ENCODE assay signal across 13 mouse cellular contexts in the genomic region with DNA sequence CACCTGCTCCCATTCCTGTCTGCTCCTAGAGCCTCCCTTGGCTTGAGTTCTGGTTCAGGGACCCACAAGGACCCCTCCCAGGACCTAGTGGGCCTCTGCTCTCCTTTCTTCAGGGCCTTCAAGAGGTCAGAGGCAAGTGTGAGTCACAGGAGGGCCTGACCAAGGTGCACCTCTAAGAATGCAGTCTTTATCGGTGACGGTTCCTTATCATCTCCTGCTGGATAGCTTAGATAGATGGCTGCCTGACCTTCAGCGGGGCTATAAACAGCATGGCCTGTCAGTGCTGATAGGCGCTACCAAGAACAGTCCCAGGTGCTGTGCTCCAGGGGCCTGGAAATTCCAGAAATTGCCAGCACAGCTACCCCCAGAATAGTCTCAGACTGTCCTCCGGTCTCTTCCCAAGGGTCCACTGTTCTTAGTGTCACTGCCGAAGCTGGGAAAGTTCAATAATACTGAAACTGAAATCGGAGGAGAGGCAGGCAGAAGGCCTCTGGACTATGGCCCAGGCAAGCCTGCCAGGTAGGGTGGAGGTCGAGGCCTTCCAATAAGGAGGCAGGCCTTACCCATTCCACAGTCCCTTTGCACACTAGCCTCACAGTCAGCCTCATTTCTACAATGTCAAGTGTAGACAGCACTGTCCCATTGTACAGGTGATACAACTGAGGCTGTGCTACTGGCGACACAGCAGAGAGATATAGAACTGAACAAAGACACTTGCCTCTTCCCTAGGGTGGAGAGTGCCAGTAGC. TPM values are rescaled to one million over a fixed set of nuclear protein-coding genes. Genes with fewer than 3 reads are reported as not detected.
DNase-seq lines count a peak whose midpoint lies in the region; ATAC-seq lines count a peak whose summit lies in the region.
"Had no signal": no experiment of that assay in that cellular context is flagged by ENCODE, and none has a peak within 500 bp of the region (broad histone marks: within the 10 kb centered on the region; RNA-seq: fewer than 3 reads in every experiment).

No protein-coding gene starts in this region.

- H3K9me3 ChIP-seq in heart, embryonic 11.5 days (replicated peaks; ENCODE audit: control insufficient read depth, low read length): no peaks in the 10 kb centered on the region
- no peaks in the 10 kb centered on the region for H3K9me3 ChIP-seq in intestine, embryonic 16.5 days (ENCODE audit: control insufficient read depth, low read length)
- H3K9me3 ChIP-seq in stomach, embryonic 16.5 days (replicated peaks; ENCODE audit: control insufficient read depth, low read length): no peaks in the 10 kb centered on the region
- H3K9me3 ChIP-seq: hindbrain, embryonic 10.5 days; neural tube, embryonic 15.5 days had no signal

- peak overlapping the region; percentile 44 for H3K4me3 ChIP-seq in heart, embryonic 11.5 days (ENCODE audit: low read depth, low read length)
- no peak overlapping the region for H3K4me3 ChIP-seq in intestine, embryonic 16.5 days (ENCODE audit: low read length)
- H3K4me3 ChIP-seq in stomach, embryonic 16.5 days (replicated peaks; ENCODE audit: low read length): no peak overlapping the region
- H3K4me3 ChIP-seq: hindbrain, embryonic 10.5 days; neural tube, embryonic 15.5 days had no signal

- peak overlapping the region; percentile 70 for H3K4me2 ChIP-seq in heart, embryonic 11.5 days
- H3K4me2 ChIP-seq in intestine, embryonic 16.5 days (ENCODE audit: low read depth, low read length): peak overlapping the region; percentile 16; the same call in 1 of the 2 replicates
- H3K4me2 ChIP-seq in stomach, embryonic 16.5 days (ENCODE audit: low read depth, low read length): no peak overlapping the region
- H3K4me2 ChIP-seq: neural tube, embryonic 15.5 days had no signal

- DNase-seq in kidney, adult 18-20 months: peak; percentile 27
- no peak for DNase-seq in kidney, postnatal 10 days
- DNase-seq in cerebellum, postnatal 36 days: no peak
- no peak for DNase-seq in ovary, adult 18-20 months (ENCODE audit: low spot score)

- 29% methylated on average over 9 of the region's 9 CpGs for WGBS in heart, embryonic 11.5 days (ENCODE audit: insufficient replicate concordance)
- 48% methylated on average over 9 of the region's 9 CpGs for WGBS in intestine, embryonic 16.5 days
- WGBS in stomach, embryonic 16.5 days: 58% methylated on average over 9 of the region's 9 CpGs

- H3K36me3 ChIP-seq in heart, embryonic 11.5 days (ENCODE audit: control insufficient read depth, insufficient read depth, low read length): 0 out of 2 replicates have a peak, but pooled peaks cover 2% of the 10 kb centered on the region
- no peaks in the 10 kb centered on the region for H3K36me3 ChIP-seq in intestine, embryonic 16.5 days (ENCODE audit: control insufficient read depth, insufficient read depth, low read length)
- no peaks in the 10 kb centered on the region for H3K36me3 ChIP-seq in stomach, embryonic 16.5 days (ENCODE audit: control insufficient read depth, insufficient read depth, low read length)
- H3K36me3 ChIP-seq: hindbrain, embryonic 10.5 days; neural tube, embryonic 15.5 days had no signal

- no peaks in the 10 kb centered on the region for H3K27me3 ChIP-seq in heart, embryonic 11.5 days (ENCODE audit: control insufficient read depth, insufficient read depth, low read length)
- no peaks in the 10 kb centered on the region for H3K27me3 ChIP-seq in intestine, embryonic 16.5 days (replicated peaks; ENCODE audit: control insufficient read depth, insufficient read depth, low read length)
- no peaks in the 10 kb centered on the region for H3K27me3 ChIP-seq in stomach, embryonic 16.5 days (ENCODE audit: control insufficient read depth, insufficient read depth, low read length)
- H3K27me3 ChIP-seq: neural tube, embryonic 15.5 days had no signal

- peak overlapping the region; percentile 90 for H3K9ac ChIP-seq in heart, embryonic 11.5 days (ENCODE audit: low read depth, low read length)
- H3K9ac ChIP-seq in intestine, embryonic 16.5 days (ENCODE audit: low read depth, low read length): peak overlapping the region; percentile 21; the same call in 1 of the 2 replicates
- no peak overlapping the region for H3K9ac ChIP-seq in stomach, embryonic 16.5 days (ENCODE audit: low read length)
- H3K9ac ChIP-seq: neural tube, embryonic 15.5 days had no signal

- peaks cover 68% of the 10 kb centered on the region for H3K4me1 ChIP-seq in heart, embryonic 11.5 days (ENCODE audit: control insufficient read depth, insufficient read depth, low read length)
- H3K4me1 ChIP-seq in intestine, embryonic 16.5 days (ENCODE audit: control insufficient read depth, insufficient read depth, low read length): peaks cover 8% of the 10 kb centered on the region
- H3K4me1 ChIP-seq in stomach, embryonic 16.5 days (ENCODE audit: control insufficient read depth, insufficient read depth, low read length): no peaks in the 10 kb centered on the region; the same call in 1 of the 2 replicates
- H3K4me1 ChIP-seq: neural tube, embryonic 15.5 days had no signal

- ATAC-seq in heart, embryonic 11.5 days (replicated peaks; ENCODE audit: insufficient number of reproducible peaks, low FRiP score, low TSS enrichment): no peak
- ATAC-seq in intestine, embryonic 16.5 days: peak; percentile 77
- ATAC-seq in stomach, embryonic 16.5 days (ENCODE audit: insufficient read depth, low FRiP score): 0 out of 2 replicates have a peak, but pooled peaks have one; percentile 9
- ATAC-seq: midbrain, embryonic 16.5 days had no signal

- peak overlapping the region; percentile 94 for H3K27ac ChIP-seq in heart, embryonic 11.5 days (ENCODE audit: low read depth, low read length)
- H3K27ac ChIP-seq in intestine, embryonic 16.5 days (ENCODE audit: low read length): peak overlapping the region; percentile 88
- H3K27ac ChIP-seq in stomach, embryonic 16.5 days (ENCODE audit: low read length): no peak overlapping the region
- H3K27ac ChIP-seq: hindbrain, embryonic 10.5 days; macrophage; neural tube, embryonic 15.5 days had no signal

RNA-seq across cellular contexts. Expression of a gene that starts 3.0 kb away (rescaled TPM):
- 221 and 225 TPM in 2 replicates for polyA plus RNA-seq in heart, embryonic 11.5 days (2014; fragmentation: Nextera tagmentation; extraction: Ambion mirVana)
- 12.8 and 15.7 TPM in 2 replicates for polyA plus RNA-seq in intestine, embryonic 16.5 days (2015; fragmentation: Nextera tagmentation; extraction: Ambion mirVana)
- 4.4 and 30.9 TPM in 2 replicates for polyA plus RNA-seq in stomach, embryonic 16.5 days (2015; fragmentation: Nextera tagmentation; extraction: Ambion mirVana)
- polyA plus RNA-seq: macrophage had no signal

RNA-seq across cellular contexts. Expression of a gene that starts 14.4 kb away (rescaled TPM):
- polyA plus RNA-seq in heart, embryonic 11.5 days (2014; fragmentation: Nextera tagmentation; extraction: Ambion mirVana): 4.1 and 4.2 TPM in 2 replicates
- 0.34 TPM in 1 of 2 replicates, not detected in the other for polyA plus RNA-seq in intestine, embryonic 16.5 days (2015; fragmentation: Nextera tagmentation; extraction: Ambion mirVana)
- polyA plus RNA-seq in stomach, embryonic 16.5 days (2015; fragmentation: Nextera tagmentation; extraction: Ambion mirVana): 0.06 TPM in 1 of 2 replicates, not detected in the other
- polyA plus RNA-seq: hindbrain, embryonic 10.5 days; limb, embryonic 11.5 days; macrophage; midbrain, embryonic 16.5 days; thymus, postnatal 0 days had no signal
